Mouse (Mus musculus) embryonic stem cell, embryonic (primary cell): ENCODE results near the gene Dusp10.

Experiments
- CTCF ChIA-PET, 4 experiments: fragments of 300-600 bp in 2 of 4; fragments of 350-600 bp in 2 of 4; sonication (Branson Sonifier 250); formaldehyde crosslinking; loops; one replicate each; lab custom pipeline; 2022; ENCODE audit warnings: inconsistent platforms in 2 of 4; lab: Charles Lee
- POLR2A ChIA-PET, 4 experiments: fragments of 300-600 bp in 2 of 4; fragments of 350-600 bp in 2 of 4; sonication (Branson Sonifier 250); formaldehyde crosslinking; loops; one replicate each; lab custom pipeline; 2022; ENCODE audit warnings: antibody characterized with exemption in 4 of 4, inconsistent platforms in 1 of 4; lab: Charles Lee

The Dusp10 gene

DNA sequence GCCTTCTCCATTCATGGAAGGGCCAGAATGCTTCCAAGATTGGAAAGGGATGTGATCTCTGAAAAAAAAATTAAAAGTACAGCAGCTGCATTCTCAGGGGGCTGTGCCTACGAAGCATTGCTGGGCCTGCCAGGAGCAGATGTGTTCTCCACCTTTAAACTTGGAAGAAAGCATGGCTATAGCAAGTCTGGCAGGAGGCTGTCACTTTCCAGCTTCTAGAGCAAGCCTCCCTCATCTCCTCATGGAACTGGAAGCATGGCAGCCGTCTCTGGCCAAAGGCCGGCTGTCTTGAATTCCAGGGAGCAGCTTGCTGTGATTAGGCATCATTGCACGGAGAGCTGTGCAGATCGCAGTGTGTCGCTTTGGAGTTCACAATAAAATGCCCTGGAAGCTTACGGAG is 104.5 kb downstream of the Dusp10 start:
- CTCF ChIA-PET = no interaction called here
- POLR2A ChIA-PET = no interaction called here

DNA sequence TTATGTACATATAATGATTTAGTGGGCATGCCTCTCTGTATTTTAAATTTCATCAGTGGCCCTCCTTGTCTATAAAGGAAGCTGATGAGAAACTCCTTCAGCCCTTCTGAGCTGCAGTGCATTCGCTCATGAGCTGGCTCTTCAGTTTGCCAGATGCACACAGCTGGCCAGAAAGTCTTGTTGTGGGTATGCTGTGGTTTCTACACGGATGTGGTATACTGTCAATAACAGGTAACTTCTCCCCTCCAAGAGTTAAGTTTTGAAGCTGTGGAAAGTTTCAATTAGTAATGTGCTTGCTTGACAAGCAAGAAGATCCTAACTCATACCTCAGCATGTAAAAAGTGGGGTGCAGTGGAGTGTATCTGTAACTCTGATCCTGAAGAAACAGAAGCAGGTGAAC is 104.9 kb downstream of the Dusp10 start:
- CTCF ChIA-PET = no interaction called here

DNA sequence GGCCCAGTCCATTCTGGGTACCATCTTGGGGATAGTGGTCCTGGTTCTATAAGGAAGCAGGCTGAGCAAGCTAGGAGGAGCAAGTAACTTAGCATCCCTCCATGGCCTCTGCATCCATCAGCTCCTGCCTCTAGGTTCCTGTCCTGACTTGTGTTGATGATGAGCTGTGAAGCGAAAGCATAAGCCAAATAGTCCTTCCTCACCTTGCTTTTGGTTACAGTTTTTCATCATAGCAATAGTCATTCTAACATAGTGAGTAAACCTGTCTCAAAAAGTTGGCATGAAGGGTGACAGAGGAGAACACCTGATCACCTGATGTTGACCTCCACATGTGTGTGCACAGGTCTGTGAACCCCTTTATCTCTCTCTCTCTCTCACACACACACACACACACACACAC is 105.5 kb downstream of the Dusp10 start:
- ChIA-PET POLR2A (no interaction called here), CTCF (no interaction called here)

More for the DNA sequence above, 104.9 kb downstream of the Dusp10 start:
- POLR2A ChIA-PET = no interaction called here
